Comparison of ENCODE assay signal across 26 mouse cellular contexts in genomic region chr12:3282520-3282919, GRCm38 (mm10). TPM values are rescaled to one million over a fixed set of nuclear protein-coding genes. Genes with fewer than 3 reads are reported as not detected.
DNase-seq lines count a peak whose midpoint lies in the region; ATAC-seq and TF ChIP-seq lines count a peak whose summit lies in the region.
"Had no signal": no experiment of that assay in that cellular context is flagged by ENCODE, and none has a peak within 500 bp of the region (broad histone marks: within the 10 kb centered on the region; RNA-seq: fewer than 3 reads in every experiment).

No protein-coding gene starts in this region.

- peak overlapping the region; percentile 43; the same call in 1 of the 2 replicates for H3K27ac ChIP-seq in gastrocnemius, adult 2 months
- peak overlapping the region; percentile 87 for H3K27ac ChIP-seq in liver, embryonic 16.5 days (ENCODE audit: low read length)
- no peak overlapping the region for H3K27ac ChIP-seq in kidney, embryonic 15.5 days
- H3K27ac ChIP-seq in forebrain, embryonic 16.5 days (ENCODE audit: low read length), result no peak overlapping the region
- H3K27ac ChIP-seq: heart, adult 2 months; heart, embryonic 15.5 days; hindbrain, embryonic 13.5 days; limb, embryonic 15.5 days; midbrain, embryonic 15.5 days; neural tube, embryonic 12.5 days had no signal

- no peaks in the 10 kb centered on the region for H3K27me3 ChIP-seq in liver, embryonic 16.5 days (ENCODE audit: control insufficient read depth, insufficient read depth, low read depth, low read length)
- no peaks in the 10 kb centered on the region for H3K27me3 ChIP-seq in kidney, embryonic 15.5 days
- no peaks in the 10 kb centered on the region for H3K27me3 ChIP-seq in forebrain, embryonic 16.5 days (replicated peaks; ENCODE audit: control insufficient read depth, insufficient read depth, low read length)
- H3K27me3 ChIP-seq: heart, embryonic 15.5 days; hindbrain, embryonic 13.5 days; limb, embryonic 15.5 days; midbrain, embryonic 15.5 days; neural tube, embryonic 12.5 days; Patski had no signal

- no peaks in the 10 kb centered on the region for H3K9me3 ChIP-seq in liver, embryonic 16.5 days (replicated peaks; ENCODE audit: control insufficient read depth, low read length)
- no peaks in the 10 kb centered on the region for H3K9me3 ChIP-seq in kidney, embryonic 15.5 days (replicated peaks)
- H3K9me3 ChIP-seq in forebrain, embryonic 16.5 days (ENCODE audit: control insufficient read depth, low read length), result 0 out of 2 replicates have a peak, but pooled peaks cover 6% of the 10 kb centered on the region
- H3K9me3 ChIP-seq: heart, embryonic 15.5 days; hindbrain, embryonic 13.5 days; limb, embryonic 15.5 days; midbrain, embryonic 15.5 days had no signal

- no peak overlapping the region for H3K4me3 ChIP-seq in gastrocnemius, adult 2 months
- no peak overlapping the region for H3K4me3 ChIP-seq in liver, embryonic 16.5 days (ENCODE audit: low read depth, low read length)
- H3K4me3 ChIP-seq in kidney, embryonic 15.5 days (replicated peaks), result no peak overlapping the region
- H3K4me3 ChIP-seq in forebrain, embryonic 16.5 days (replicated peaks; ENCODE audit: low read length), result no peak overlapping the region
- H3K4me3 ChIP-seq: heart, adult 2 months; heart, embryonic 15.5 days; hindbrain, embryonic 13.5 days; limb, embryonic 15.5 days; midbrain, embryonic 15.5 days; neural tube, embryonic 12.5 days had no signal

- WGBS in liver, embryonic 16.5 days (ENCODE audit: insufficient replicate concordance), result 53% methylated on average over 2 of the region's 2 CpGs
- 86% methylated on average over 2 of the region's 2 CpGs for WGBS in kidney, embryonic 15.5 days
- WGBS in forebrain, embryonic 16.5 days, result 91% methylated on average over 2 of the region's 2 CpGs

- H3K9ac ChIP-seq in liver, embryonic 16.5 days (ENCODE audit: low read depth, low read length), result no peak overlapping the region
- H3K9ac ChIP-seq in kidney, embryonic 15.5 days, result no peak overlapping the region
- H3K9ac ChIP-seq in forebrain, embryonic 16.5 days (replicated peaks; ENCODE audit: low read depth, low read length), result no peak overlapping the region
- H3K9ac ChIP-seq: heart, embryonic 15.5 days; hindbrain, embryonic 13.5 days; limb, embryonic 15.5 days; midbrain, embryonic 15.5 days; neural tube, embryonic 12.5 days had no signal

- H3K36me3 ChIP-seq in liver, embryonic 16.5 days (ENCODE audit: control insufficient read depth, insufficient read depth), result no peaks in the 10 kb centered on the region
- H3K36me3 ChIP-seq in kidney, embryonic 15.5 days, result no peaks in the 10 kb centered on the region
- peaks cover 3% of the 10 kb centered on the region for H3K36me3 ChIP-seq in forebrain, embryonic 16.5 days (ENCODE audit: control insufficient read depth, insufficient read depth)
- H3K36me3 ChIP-seq: heart, embryonic 15.5 days; limb, embryonic 15.5 days; midbrain, embryonic 15.5 days; neural tube, embryonic 12.5 days had no signal

- H3K4me1 ChIP-seq in liver, embryonic 16.5 days (ENCODE audit: control insufficient read depth, low read depth, low read length), result peaks cover 42% of the 10 kb centered on the region
- H3K4me1 ChIP-seq in kidney, embryonic 15.5 days, result no peaks in the 10 kb centered on the region
- H3K4me1 ChIP-seq in forebrain, embryonic 16.5 days (replicated peaks; ENCODE audit: control insufficient read depth, insufficient read depth, low read length), result no peaks in the 10 kb centered on the region
- H3K4me1 ChIP-seq: hindbrain, embryonic 13.5 days; limb, embryonic 15.5 days; midbrain, embryonic 15.5 days; neural tube, embryonic 12.5 days had no signal

- intact Hi-C loops in gastrocnemius, adult 2 months (cut with DNase I), result no loop called here
- intact Hi-C loops in gastrocnemius, postnatal 14 days (cut with DNase I; ENCODE audit: low total_unique reads), result no loop called here

- ATAC-seq in granulocyte monocyte progenitor cell, adult 5-6 weeks (replicated peaks; ENCODE audit: poor library complexity, severe bottlenecking), result peak; percentile 62
- ATAC-seq in liver, embryonic 16.5 days (ENCODE audit: low read depth), result no peak
- no peak for ATAC-seq in kidney, embryonic 15.5 days (replicated peaks; ENCODE audit: low FRiP score)
- ATAC-seq in forebrain, embryonic 16.5 days, result no peak
- ATAC-seq: forebrain, embryonic 14.5 days; midbrain, embryonic 15.5 days; Patski had no signal

- DNase-seq in gastrocnemius, adult 2 months, result no peak
- DNase-seq in gastrocnemius, postnatal 14 days, result no peak
- no peak for DNase-seq in yolk sac, embryonic 10.5 days (ENCODE audit: low spot score)
- DNase-seq: cerebellum, adult 2 months; cerebellum, postnatal 36 days; embryo, embryonic 11 days; gastrocnemius, postnatal 10 days; heart, adult 2 months; heart, postnatal 36 days; kidney, adult 18-20 months; kidney, postnatal 10 days; left cerebral cortex, postnatal 4 days; lung, postnatal 10 days; right cerebral cortex, postnatal 14 days; spleen, adult 18-20 months had no signal

- no peak overlapping the region for H3K4me2 ChIP-seq in liver, embryonic 16.5 days (ENCODE audit: low read depth, low read length)
- no peak overlapping the region for H3K4me2 ChIP-seq in kidney, embryonic 15.5 days
- H3K4me2 ChIP-seq in forebrain, embryonic 16.5 days (ENCODE audit: low read length), result no peak overlapping the region
- H3K4me2 ChIP-seq: heart, embryonic 15.5 days; hindbrain, embryonic 13.5 days; limb, embryonic 15.5 days; midbrain, embryonic 15.5 days; neural tube, embryonic 12.5 days had no signal

- TF ChIP-seq CTCF in gastrocnemius, adult 2 months (IDR thresholded peaks at IDR 0.05), result no peak

RNA-seq across cellular contexts. Expression of gene Rab10, which starts 27.2 kb away (rescaled TPM):
- total RNA-seq in gastrocnemius, adult 2 months (2021), result 100 to 1,000 TPM; 272 to 301 TPM
- 100 to 1,000 TPM; 212 to 213 TPM for total RNA-seq in gastrocnemius, postnatal 14 days (2021)
- total RNA-seq in granulocyte monocyte progenitor cell, adult 5-6 weeks (2014; fragmentation: Nextera tagmentation), result 57.5 and 59.4 TPM in 2 replicates
- total RNA-seq in granulocyte monocyte progenitor cell, adult 5-6 weeks (2017), result 88.2 and 111 TPM in 2 replicates
- polyA plus RNA-seq in liver, embryonic 16.5 days (2015; fragmentation: Nextera tagmentation; extraction: Ambion mirVana), result 37.5 and 40.5 TPM in 2 replicates
- polyA plus RNA-seq in kidney, embryonic 15.5 days (2015; fragmentation: Nextera tagmentation; extraction: Ambion mirVana), result 75.5 and 75.7 TPM in 2 replicates
- 135 and 155 TPM in 2 replicates for polyA plus RNA-seq in forebrain, embryonic 16.5 days (2015; fragmentation: Nextera tagmentation; extraction: Ambion mirVana)

Comparison
In these comparisons a context has a peak if more than half of its experiments do, and no peak if none do; other contexts are left out.
1. H3K27ac ChIP-seq: peak in gastrocnemius, adult 2 months (single experiment) and liver, embryonic 16.5 days (single experiment); none in kidney, embryonic 15.5 days (single experiment) and forebrain, embryonic 16.5 days (single experiment).